Mouse (Mus musculus) kidney, postnatal 4 days (tissue): ENCODE data around the gene Cited4.

ENCODE experiments used
- DNase-seq, 2 experiments: peaks; one replicate each; pipeline ENCODE4 v3.0.0; 2021; ENCODE audit warnings: mixed read lengths in 2 of 2

The Cited4 gene

GRCm38 (mm10) chr4:120666358-120667024, at the start of gene Cited4:
Gene Cited4, plus strand, starts transcription at chr4:120666572.
- DNase-seq, result peak; percentile 93 to 96

GRCm38 (mm10) chr4:120627728-120628127, 38.6 kb upstream of the Cited4 start:
- no peak for DNase-seq

GRCm38 (mm10) chr4:120630218-120630931, 36.0 kb upstream of the Cited4 start:
- no peak for DNase-seq

GRCm38 (mm10) chr4:120631828-120632227, 34.5 kb upstream of the Cited4 start:
- no peak for DNase-seq

- no peak for DNase-seq
Observed at GRCm38 (mm10) chr4:120635351-120635750, 31.0 kb upstream of the Cited4 start.

GRCm38 (mm10) chr4:120641946-120642345, 24.4 kb upstream of the Cited4 start:
- DNase-seq, result no peak

- DNase-seq, result no peak
Observed at GRCm38 (mm10) chr4:120643899-120644298, 22.5 kb upstream of the Cited4 start.

GRCm38 (mm10) chr4:120649369-120650207, 16.8 kb upstream of the Cited4 start:
- DNase-seq, result peak; percentile 39 to 51

- no peak for DNase-seq
Observed at GRCm38 (mm10) chr4:120650208-120650592, 16.2 kb upstream of the Cited4 start.

- DNase-seq, result no peak
Observed at GRCm38 (mm10) chr4:120655898-120656297, 10.5 kb upstream of the Cited4 start.

- DNase-seq, result no peak
Observed at GRCm38 (mm10) chr4:120660485-120660884, 5.9 kb upstream of the Cited4 start.

- DNase-seq, result no peak
Observed at GRCm38 (mm10) chr4:120664601-120665000, 1.8 kb upstream of the Cited4 start.

- DNase-seq, result no peak
Observed at GRCm38 (mm10) chr4:120665144-120665700, 1.1 kb upstream of the Cited4 start.

- DNase-seq, result peak; percentile 19 to 35
Observed at GRCm38 (mm10) chr4:120665782-120666181, 590 bp upstream of the Cited4 start.

GRCm38 (mm10) chr4:120667045-120667501, 701 bp downstream of the Cited4 start:
- peak; percentile 70 to 78 for DNase-seq

- no peak for DNase-seq
Observed at GRCm38 (mm10) chr4:120667555-120667954, 1.2 kb downstream of the Cited4 start.

GRCm38 (mm10) chr4:120668551-120668950, 2.2 kb downstream of the Cited4 start:
- peak in 1 of 2 experiments; percentile 39 for DNase-seq

GRCm38 (mm10) chr4:120669585-120669984, 3.2 kb downstream of the Cited4 start:
- no peak for DNase-seq

GRCm38 (mm10) chr4:120671046-120671445, 4.7 kb downstream of the Cited4 start:
- DNase-seq, result no peak

GRCm38 (mm10) chr4:120673606-120674005, 7.2 kb downstream of the Cited4 start:
- no peak for DNase-seq

GRCm38 (mm10) chr4:120674775-120675451, 8.5 kb downstream of the Cited4 start:
- DNase-seq, result no peak

- no peak for DNase-seq
Observed at GRCm38 (mm10) chr4:120675640-120676039, 9.3 kb downstream of the Cited4 start.
